Mouse (Mus musculus): ENCODE results near the gene Usp39.

Gene Usp39

DNA sequence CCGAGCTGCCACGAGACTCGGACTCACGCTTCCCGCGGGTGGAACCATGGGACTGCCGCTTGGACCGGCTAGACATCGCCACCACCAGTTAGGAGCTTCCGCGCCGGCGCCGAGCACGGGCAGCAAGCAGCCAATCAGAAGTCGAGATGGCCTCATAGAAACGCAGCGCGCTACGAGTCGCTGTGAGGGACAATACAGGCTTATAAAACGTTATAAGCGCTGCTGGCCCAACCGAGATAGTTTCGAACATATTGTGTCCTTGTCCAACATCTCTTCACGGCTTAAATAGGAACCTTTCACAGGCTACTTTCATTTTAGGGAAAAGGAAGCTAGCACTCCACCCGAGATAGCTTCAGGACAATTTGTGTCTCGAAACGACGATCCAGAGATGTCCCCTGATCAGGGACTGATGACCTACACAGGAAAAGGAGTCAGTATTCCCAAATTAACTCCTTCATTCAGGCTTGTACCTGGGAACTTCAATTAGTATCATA lies at the start of gene Usp39:
Gene Usp39 (minus strand): TSS at position 111 of the 494 bp plus-strand sequence.
- peak; percentile 98 for DNase-seq

DNA sequence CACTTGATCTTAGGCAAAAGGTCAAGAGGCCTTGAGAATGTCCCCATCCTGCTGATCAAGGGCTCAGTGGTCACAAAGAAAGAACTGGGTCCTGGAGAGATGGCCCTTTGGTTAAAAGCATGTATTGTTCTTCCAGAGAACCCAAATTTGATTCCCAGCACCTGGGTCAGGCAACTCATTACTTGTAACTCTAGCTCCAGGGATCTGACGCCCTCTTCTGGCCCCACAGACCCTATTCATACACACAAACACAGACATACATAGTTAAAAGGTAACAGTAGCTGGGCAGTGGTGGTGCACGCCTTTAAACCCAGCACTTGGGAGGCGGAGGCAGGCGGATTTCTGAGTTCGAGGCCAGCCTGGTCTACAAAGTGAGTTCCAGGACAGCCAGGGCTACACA lies 47.4 kb upstream of the Usp39 start:
- DNase-seq = no peak

DNA sequence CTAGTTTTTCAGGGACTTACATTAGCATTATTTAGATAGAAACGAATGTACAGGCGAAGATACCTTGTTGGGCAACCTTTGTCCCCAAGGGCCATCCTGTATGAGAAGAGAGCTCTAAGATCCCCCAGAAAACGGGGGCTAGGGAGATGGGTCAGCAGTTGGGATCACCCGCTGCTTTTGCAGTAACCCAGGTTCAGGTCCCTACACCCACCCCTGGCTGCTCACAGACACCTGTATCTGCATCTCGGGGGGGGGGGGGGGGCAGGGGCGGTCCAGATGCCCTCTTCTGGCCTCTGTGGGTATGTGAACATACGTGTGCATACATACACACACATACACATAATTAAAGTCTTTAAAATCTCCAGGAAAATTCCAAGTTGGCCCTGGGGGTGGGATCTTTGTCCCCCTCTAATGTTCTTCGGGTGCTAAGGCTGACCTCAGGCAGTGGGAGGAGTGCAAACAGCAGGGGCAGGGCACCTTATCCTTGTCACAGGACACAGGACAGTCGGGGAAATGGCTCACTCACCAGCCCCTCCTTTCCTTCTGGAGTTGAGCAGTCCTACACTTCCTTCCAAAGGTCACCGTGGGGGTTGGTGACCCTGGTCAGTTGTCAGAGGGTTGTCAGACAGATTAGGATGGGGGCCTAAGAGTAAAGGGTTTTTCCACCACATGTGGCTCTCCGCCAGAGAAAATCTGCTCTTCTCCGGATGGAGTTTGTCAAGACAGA lies 46.0 kb upstream of the Usp39 start:
- DNase-seq = peak; percentile 87

DNA sequence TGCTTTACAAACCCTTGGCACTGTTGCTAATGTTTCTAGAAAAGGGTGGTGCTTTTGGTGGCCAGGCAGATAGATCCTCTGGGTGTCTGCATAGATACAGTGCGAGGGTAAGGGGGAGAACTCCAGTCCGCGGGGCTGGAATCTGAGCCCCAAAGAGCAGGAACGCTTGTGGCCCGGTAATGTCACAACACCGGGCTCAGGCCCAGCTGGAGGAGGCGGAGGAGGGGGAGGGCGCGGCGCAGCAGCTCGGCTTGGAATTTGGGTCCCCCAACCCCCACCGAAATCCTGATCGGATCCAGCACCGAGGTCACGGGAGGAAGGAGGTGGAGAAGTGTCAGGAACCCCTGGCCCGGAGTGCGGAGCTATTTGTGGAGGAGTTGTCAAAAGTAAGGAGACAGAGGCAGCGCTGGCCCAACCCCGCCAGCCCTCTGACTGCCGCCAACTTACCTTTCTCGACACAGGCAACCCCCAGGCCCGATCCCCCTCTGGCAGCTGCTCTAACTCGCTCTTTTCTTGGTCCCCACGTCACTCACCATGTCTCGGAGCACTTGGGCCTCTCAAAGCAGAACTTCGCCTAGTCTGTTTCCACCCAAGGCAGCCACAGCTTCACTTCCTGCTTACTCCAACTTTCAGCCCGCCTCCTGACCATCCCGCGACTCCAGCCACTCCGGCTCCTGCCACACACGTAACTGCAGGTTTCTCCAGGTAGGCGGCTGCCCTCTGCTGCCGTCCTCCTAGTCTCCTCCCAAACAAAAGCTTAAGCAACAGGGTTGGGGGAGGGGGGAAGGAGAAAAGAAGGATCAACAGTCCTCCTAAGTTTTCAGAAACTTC lies 45.2 kb upstream of the Usp39 start, which contains the start of gene Vamp8:
Gene Vamp8 (minus strand): TSS at position 763 of the 831 bp plus-strand sequence.
- peak; percentile 93 for DNase-seq

DNA sequence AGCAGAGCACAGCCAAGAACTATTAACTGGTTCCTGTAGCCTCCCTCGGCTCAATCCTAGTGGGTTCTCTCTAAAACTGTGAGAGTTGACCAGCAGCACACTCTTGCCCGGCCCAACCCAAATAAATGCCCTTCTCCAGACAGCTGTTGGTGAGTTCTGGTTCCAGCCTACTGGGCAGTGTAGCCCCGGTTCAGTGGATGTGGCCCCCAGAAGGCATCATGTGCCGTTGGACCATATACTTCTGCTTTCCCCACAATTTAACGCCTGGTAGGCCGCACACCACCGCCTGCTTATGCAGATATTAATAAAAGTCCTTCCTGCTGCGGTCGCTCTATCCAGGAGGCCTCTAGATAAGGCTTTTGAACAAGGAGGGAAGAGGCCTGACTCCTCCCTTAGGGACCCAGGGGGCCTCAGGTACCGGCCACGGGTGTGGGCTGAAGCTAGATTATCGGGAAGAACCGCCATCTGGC lies 44.5 kb upstream of the Usp39 start:
- DNase-seq = peak; percentile 52

DNA sequence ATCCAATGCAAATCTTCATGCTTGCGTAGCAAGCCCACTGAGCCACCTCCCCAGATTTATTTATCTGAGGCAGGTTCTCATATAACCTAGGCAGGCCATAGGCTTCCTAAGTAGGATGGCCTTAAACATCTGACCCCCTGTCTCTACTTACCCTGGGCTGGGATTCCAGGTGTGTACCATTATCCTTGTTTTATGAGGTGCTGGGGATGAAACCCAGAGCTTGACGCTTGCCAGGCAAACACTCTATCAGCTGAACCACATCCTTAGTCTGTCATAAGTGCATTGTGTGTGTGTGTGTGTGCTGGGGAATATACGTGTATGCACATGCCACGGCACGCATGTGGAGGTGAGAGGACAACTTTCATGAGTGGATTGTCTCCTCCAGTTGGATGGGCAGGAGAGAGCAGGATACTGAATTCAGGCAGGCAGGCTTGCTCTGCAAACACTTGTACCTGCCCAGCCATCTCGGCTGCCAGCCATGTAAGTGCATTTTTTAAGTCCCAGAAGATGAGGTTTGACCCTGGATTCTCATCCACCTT lies 43.9 kb upstream of the Usp39 start:
- DNase-seq = no peak

DNA sequence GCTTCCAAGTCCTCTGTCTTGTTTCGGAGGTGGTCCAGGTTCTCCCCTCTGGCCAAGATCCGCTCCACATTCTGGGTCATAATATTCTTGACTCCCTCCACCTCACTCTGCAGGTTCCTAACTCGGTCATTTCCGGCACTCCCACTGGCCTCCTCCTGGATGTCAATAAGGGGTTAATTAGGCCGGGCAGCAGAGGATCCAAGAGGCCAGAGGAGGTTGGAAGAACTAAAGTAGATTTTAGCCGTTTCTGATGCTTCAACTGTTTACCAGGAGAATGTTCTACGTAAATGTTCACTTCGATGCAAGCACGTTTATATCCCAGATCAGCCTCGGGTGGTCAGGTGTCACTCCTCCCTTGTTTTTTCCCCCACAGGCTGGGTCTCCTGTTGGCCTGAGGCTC lies 43.3 kb upstream of the Usp39 start:
- DNase-seq = no peak

DNA sequence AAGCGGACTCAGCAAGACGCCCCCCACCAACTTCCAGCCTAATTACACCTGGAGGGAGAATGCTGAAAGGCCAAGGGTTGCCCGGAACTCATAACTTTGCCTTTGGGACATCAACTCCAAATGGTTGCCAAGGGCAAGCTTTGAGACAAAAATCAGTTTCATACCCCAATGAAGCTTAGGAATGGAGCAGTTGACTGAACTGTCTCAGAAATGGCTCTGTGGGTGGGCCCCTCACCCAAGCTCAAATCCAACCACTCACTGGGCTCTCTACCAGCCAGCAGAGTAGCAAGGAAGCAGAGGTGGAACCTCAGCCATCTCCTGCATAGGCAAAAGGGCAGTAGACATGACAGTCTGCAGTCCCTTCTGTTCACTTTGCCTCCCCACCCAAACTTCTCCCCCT lies 42.8 kb upstream of the Usp39 start:
- no peak for DNase-seq

DNA sequence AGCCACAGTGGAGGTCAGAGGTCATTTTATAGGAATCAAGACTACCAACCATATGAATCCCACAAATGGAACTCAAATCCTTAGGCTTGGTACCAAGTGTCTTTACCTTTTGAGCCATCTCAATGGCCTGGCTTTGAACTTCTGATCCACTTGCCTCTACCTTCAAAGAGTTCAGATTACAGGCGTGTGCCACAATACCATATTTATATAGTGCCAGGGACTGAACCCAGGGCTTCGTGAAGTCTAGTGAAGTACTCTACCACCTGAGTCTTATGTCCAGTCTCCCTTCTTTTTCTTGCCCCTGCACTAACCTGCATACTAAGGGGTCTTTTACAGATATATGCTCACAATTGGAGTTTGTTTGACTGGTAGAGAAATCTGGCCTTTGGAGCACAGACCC lies 41.6 kb upstream of the Usp39 start:
- no peak for DNase-seq

DNA sequence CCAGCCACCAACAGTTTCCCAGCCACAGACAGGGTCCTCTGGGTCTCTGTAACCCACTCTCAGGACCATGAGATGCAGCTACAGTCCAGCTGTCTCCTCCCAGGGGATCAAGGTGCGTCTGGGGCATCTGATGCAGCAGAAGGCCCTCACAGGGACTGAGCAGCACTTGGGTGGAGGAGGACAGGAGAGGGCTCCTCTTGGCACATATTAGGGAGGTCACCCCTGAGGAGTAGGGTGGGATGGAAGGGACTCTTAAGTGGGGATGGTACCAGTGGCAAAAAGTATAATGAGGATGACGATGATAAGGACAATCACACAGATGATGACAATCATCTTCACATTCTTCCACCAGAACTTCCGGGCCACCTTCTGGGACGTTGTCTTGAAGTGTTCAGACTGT lies 40.3 kb upstream of the Usp39 start:
- DNase-seq = no peak

DNA sequence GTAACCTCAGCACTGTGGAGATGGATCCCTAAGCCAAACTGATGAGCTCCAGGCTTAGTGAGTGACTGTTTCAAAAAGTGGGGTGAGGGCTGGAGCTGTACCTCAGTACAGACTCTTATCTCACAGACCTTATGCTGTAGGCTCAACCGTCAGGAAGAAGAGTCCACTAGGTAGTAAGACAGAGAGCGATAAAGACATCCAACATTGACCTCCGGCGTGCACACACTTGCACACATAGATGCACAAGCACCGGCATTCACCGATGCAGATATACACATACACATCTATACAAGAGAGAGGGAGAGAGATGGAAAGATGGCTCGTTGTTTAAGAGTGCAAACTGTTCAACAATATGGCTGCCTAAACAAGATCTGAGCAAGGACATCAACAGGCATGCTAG lies 39.0 kb upstream of the Usp39 start:
- DNase-seq = no peak

DNA sequence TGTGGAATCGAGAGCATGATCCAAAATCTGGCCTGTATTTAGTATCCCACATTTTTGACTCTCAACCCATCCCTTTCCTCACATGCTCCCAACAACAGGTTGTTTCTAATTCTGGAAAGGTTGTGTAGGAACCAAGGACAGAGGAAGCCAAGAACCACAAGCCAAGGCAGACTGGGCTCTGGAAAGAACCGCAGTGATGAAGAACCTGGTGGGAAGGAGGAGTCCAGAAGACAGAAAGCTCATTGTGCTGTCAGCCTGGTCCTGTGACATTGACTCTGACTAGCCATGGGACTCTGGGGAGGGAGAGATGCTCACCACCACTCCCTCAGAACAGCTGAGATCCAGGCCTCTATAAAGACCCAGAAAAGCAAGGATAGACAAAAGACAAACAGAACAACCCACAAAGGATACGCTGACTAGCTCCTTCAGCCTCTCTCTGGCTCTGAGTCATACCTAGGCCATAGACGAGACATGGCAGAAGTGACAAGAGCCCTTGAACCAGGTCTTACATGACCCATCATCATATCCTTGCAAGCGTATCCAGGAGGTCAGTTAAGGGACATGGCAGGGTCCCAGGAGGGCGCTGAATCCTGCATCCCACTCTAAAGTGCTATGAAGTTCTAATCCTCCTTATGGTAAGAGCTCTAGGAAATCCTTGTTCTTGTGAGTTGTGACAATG lies 38.3 kb upstream of the Usp39 start:
- no peak for DNase-seq

DNA sequence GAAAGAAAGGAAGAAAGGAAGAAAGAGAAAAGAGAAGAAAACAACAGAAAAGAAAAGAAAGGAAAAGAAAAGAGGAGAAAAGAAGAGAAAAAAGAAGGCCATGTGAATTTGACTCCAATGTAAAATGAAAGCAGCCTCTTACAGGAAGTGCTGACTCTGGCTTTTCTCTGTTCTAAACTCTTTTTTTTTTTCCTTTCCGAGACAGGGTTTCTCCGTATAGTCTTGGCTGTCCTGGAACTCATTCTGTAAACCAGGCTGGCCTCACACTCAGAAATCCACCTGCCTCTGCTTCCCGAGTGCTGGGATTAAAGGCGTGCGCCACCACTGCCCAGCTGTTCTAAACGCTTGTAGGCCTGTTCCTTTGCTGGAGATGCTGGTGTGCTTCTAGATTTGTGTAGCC lies 37.5 kb upstream of the Usp39 start:
- DNase-seq = no peak

DNA sequence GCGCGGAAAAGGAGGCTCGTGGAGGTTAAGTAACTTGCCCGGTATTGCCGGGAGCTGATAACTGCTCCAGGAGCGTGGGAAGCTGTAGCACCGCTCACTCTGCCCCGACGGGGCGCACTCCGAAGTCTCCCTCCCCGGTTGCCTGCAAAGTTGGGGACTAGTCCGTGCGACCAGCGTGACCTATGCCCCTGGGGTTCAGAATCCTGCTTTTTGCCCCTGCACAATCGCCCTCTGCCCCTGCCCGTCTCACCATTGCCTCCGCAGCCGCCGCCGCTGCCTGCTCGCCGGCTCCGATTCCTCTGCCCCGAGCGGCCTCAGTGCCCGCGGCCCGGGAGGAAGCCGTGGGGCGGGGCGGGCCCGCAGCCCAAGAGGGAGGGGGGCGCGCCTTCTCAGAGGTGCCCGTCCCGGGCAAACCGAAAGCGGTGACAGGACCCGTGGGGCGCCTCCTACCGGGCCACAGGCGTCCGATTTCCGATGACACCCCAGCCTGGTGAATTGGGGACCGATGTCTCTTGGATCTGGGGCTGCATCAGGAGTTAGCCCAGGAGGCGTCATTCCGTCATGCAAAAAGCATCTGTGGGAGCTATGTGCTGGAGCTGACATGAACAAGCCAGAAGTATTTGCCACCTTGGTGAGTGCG lies 35.3 kb upstream of the Usp39 start, which contains the start of gene Vamp5:
Gene Vamp5 (minus strand): TSS at position 338 of the 640 bp plus-strand sequence.
- DNase-seq = peak; percentile 95

DNA sequence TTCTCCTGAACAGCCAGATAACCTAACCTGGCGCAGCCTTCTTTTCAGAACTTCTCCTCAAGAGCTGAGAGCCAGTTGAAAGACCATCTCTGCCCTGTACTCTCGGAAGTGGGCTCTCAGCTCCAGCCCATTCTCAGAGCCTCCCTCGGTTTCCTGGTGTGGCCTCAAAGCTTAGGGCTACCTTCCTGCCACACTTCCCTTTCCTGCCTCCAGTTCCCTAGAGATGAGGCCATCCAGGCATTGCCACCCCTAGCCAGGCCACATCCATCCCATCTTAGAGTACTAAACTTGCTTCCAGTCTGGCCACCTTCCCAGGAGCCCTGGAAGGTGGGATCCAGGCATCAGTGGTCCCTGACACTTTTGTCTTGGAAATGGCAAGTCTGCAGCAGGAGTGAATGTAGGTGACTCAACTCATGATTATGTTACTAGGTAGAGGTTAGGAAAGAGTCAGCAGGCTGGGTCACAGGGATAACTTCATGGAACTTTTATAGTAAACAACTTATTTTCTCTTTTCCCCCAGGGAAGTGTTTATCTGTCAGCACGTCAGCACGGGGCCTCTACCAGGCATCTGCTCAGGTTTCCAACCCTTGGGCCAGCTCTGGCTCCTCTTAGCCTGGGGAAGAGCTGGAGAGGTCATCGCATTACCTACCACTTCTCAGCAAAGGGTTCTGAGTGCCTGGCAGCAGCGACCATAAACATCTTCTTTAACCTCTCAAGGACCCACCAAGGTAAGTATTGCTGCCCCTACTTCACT lies 34.6 kb upstream of the Usp39 start:
- no peak for DNase-seq

DNA sequence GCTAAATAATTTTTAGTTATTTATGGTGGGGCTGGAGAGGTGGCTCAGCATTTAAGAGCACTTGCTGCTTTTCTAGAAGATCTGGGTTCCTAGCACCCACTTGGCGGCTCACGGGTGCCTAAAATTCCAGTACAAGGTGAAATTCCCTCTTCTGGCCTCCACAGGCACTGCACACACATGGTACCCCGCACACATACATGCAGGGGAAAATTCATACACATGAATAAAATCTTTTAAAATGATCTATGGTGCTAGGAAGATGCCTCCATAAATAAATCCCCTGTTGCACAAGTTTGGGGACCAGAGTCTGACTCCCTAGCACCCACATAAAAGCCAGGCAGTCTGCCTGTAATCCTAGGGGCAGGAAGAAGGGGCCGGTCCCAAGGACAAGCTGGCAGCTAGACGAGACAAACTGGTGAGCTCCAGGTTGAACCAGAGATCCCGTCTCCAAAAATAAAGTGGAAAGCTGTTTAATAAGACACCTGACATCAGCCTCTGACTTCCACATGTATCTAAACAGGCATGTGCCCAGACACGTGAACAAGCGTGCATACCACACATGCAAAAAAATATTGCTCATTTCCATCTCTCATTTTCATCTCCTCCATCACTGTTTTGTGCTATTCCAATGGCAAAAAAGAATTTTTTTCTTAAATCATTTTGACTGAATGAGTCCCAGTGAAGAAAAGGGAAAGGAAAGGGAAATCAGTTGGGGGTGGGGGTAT lies 33.7 kb upstream of the Usp39 start:
- DNase-seq = no peak

DNA sequence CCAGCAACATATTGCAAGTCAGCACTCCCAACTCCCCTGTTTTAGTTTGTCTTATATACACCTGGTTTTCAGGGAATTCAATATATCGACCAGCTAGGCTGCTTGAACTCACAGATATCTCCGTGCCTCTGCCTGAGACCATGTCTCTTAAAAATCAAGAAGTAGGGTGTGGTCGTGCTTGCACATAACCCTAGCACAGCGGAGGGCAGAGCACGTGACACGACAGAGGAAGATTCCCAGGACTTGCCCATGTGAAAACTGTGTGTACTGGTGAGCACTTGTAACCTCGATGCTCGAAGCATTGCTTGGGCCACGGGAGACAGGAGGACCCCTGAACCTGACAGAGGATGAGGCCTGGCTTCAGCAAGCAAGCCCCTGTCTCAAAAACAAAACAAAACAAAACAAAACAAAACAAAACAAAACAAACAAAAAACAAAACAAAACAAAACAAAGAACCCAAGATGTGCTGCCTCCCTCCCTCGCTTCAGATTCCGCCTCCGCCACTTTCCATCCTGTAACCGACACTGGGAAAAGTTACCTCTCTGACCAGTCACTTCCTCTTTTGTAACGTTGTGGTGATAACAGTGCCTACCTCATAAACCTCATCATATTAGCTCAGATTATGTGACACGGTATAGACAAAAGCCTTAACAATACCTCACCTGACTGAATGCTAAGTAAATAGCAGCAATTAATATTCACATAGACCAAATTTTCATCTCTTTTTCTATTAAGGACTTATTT lies 30.0 kb upstream of the Usp39 start:
- DNase-seq = peak; percentile 55

DNA sequence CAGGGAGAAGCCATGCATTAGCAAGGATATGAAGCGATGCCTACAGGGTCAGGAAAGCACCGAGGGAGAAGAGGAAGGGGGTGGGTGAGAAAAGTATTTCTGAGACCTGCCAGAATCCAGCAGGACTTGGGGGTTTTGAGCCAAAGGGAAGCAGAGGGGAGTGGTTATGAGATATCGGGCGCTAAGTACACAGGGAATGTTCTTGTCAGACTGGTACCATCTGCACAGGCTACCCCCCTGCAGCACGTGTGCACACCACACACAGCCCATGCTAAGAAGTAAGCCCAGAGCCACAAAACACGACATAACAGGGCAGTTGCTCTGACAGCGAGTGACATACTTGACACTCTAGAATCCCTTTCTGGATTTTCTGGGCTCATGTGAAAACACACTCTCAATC lies 29.2 kb upstream of the Usp39 start:
- no peak for DNase-seq

DNA sequence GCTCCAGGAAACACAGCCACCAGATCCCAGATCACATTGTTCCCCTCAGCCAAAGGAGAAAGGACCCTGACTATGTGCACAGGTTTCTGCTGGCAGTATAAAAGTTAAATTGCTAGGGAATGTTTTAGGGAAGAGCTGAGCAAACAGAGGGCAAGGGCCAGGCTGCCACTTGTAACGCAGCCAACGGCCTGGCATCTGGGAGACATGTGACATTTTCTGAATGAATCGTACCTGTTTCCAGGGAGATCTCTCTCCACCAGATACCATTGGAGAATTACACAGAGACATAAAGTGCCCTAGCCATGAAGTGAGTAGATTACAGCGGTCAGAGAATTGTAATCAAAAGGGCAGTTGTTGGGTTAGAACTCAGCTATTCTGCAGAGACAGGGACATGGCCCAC lies 28.2 kb upstream of the Usp39 start:
- peak; percentile 64 for DNase-seq

DNA sequence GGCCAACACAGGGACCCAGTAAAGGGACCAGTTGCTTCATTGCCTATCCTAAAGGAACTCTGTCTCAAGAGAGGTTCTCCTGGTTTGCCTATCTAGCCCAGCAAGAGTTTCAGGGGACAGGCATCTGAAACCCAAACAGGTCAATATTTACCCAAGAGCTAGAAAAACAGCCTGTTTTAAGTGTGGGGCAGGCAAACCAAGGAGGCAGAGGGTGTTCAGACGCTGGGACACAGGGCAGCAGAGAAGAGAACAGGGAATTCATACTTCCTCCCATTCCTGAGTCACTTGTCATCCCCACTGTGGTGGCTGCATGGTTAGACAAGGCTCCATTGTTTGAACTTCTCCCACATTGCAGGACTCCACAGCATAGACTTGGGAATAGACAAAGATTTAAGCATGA lies 26.6 kb upstream of the Usp39 start:
- no peak for DNase-seq

Data from lung, postnatal 36 days (tissue).